Mouse (Mus musculus) erythroblast, embryonic 14.5 days (primary cell): Measurements from ENCODE around the gene Ocel1.

Experiments
- GATA1 ChIP-seq: IDR thresholded peaks from 2 replicates; pipeline ENCODE4 v1.6.1; 2012; ENCODE audit warnings: low read length, inconsistent platforms, mixed read lengths
- TAL1 ChIP-seq: IDR thresholded peaks from 3 replicates; pipeline ENCODE4 v1.6.1; 2012; ENCODE audit warnings: low read length, inconsistent platforms, mixed read lengths

GRCm38 (mm10) chr8:71401454-71401853, 30.4 kb downstream of the Ocel1 start:
- TF ChIP-seq GATA1: no peak
- no peak for TF ChIP-seq TAL1
